Mouse (Mus musculus) stomach, postnatal 0 days (tissue): ENCODE data around the gene Mrpl37. TPM values are rescaled to one million over a fixed set of nuclear protein-coding genes. Genes with fewer than 3 reads are reported as not detected.

Source experiments
- ATAC-seq: fragments of 200-750 bp; cut with Nextera tagmentation; 2 replicates; pipeline ENCODE4 v1.8.0; 2017; ENCODE audit not compliant: low FRiP score, low TSS enrichment
- DNase-seq: peaks from one replicate; pipeline ENCODE4 v3.0.0-alpha.2; 2016; ENCODE audit warnings: low spot score
- H3K27ac ChIP-seq: fragments of 300-500 bp; sonication (generic); replicated peaks from 2 replicates; pipeline ENCODE4 v1.5.1; 2014; ENCODE audit warnings: mild to moderate bottlenecking, control low read depth
- H3K27me3 ChIP-seq: fragments of 300-500 bp; sonication (generic); 2 replicates; pipeline ENCODE4 v1.6.1; 2014; ENCODE audit warnings: low read length; ENCODE audit not compliant: control insufficient read depth, insufficient read depth
- H3K36me3 ChIP-seq: fragments of 300-500 bp; sonication (generic); 2 replicates; pipeline ENCODE4 v1.6.1; 2014; ENCODE audit warnings: low read length, mixed read lengths; ENCODE audit not compliant: control insufficient read depth, insufficient read depth
- H3K4me1 ChIP-seq: fragments of 300-500 bp; sonication (generic); replicated peaks from 2 replicates; pipeline ENCODE4 v1.6.1; 2014; ENCODE audit warnings: antibody characterized with exemption; ENCODE audit not compliant: control insufficient read depth, insufficient read depth
- H3K4me2 ChIP-seq: fragments of 300-500 bp; sonication (generic); replicated peaks from 2 replicates; pipeline ENCODE4 v1.6.1; 2014; ENCODE audit warnings: low read depth, mild to moderate bottlenecking, control low read depth, moderate library complexity
- H3K4me3 ChIP-seq: fragments of 300-500 bp; sonication (generic); 2 replicates; pipeline ENCODE4 v1.5.1; 2014; ENCODE audit warnings: low read depth, low read length, control low read depth
- H3K9ac ChIP-seq: fragments of 300-500 bp; sonication (generic); 2 replicates; pipeline ENCODE4 v1.6.1; 2014; ENCODE audit warnings: mild to moderate bottlenecking, low read length, control low read depth, mixed read lengths
- H3K9me3 ChIP-seq: fragments of 300-500 bp; sonication (generic); 2 replicates; pipeline ENCODE4 v1.6.1; 2016; ENCODE audit warnings: low read length; ENCODE audit not compliant: control insufficient read depth
- CTCF ChIP-seq: IDR thresholded peaks from 2 replicates; pipeline ENCODE4 v1.5.1; 2016; ENCODE audit warnings: antibody characterized with exemption, low read depth, mild to moderate bottlenecking, moderate library complexity
- EP300 ChIP-seq: optimal IDR thresholded peaks from 2 replicates; pipeline ENCODE3; 2016; ENCODE audit warnings: antibody characterized with exemption
- WGBS: fragments of 180-500 bp; shearing (Covaris S2); extraction: QIAGEN DNeasy Blood & Tissue Kit; methylation state at CpG from one replicate; pipeline ENCODE4 v1.1.7; 2014; 5-methylcytosine and 5-hydroxymethylcytosine counted together
- polyA plus RNA-seq: library from polyadenylated mRNA; unstranded; fragments of >200 nt; fragmentation: Nextera tagmentation; extraction: Ambion mirVana; gene quantifications from 2 replicates; pipeline ENCODE4 v1.2.1, GENCODE M21; 2015

Gene Mrpl37
- polyA plus RNA-seq, 1 experiment from 2014 or later, result 52.6 TPM

GRCm38 (mm10) chr4:107078894-107079293 lies 12.2 kb upstream of the Mrpl37 start:
- no peak overlapping the region for H3K4me3 ChIP-seq
- no peak overlapping the region for H3K4me2 ChIP-seq
- TF ChIP-seq CTCF (no peak), EP300 (no peak)
- H3K27me3 ChIP-seq, result no peaks in the 10 kb centered on the region
- no peaks in the 10 kb centered on the region for H3K36me3 ChIP-seq
- no peak overlapping the region for H3K9ac ChIP-seq
- DNase-seq (no peak), ATAC-seq (peak; percentile 80)
- H3K4me1 ChIP-seq, result no peaks in the 10 kb centered on the region
- 62% methylated on average over 4 of the region's 4 CpGs for WGBS
- no peaks in the 10 kb centered on the region for H3K9me3 ChIP-seq
- H3K27ac ChIP-seq, result no peak overlapping the region

- Histone ChIP-seq H3K27me3 (no peaks in the 10 kb centered on the region), H3K36me3 (no peaks in the 10 kb centered on the region), H3K9ac (no peak overlapping the region), H3K4me1 (no peaks in the 10 kb centered on the region), H3K27ac (no peak overlapping the region), H3K9me3 (no peaks in the 10 kb centered on the region), H3K4me2 (no peak overlapping the region), H3K4me3 (no peak overlapping the region)
- DNase-seq, result no peak
- no peak for TF ChIP-seq EP300
- TF ChIP-seq CTCF, result no peak
- 44% methylated on average over 5 of the region's 5 CpGs for WGBS
- ATAC-seq, result no peak; the same call in 1 of the 2 replicates
Observed at GRCm38 (mm10) chr4:107075456-107075855, 8.8 kb upstream of the Mrpl37 start.

- DNase-seq (no peak), ATAC-seq (no peak)
- H3K27me3 ChIP-seq, result no peaks in the 10 kb centered on the region
- no peaks in the 10 kb centered on the region for H3K9me3 ChIP-seq
- H3K4me2 ChIP-seq, result no peak overlapping the region
- no peaks in the 10 kb centered on the region for H3K4me1 ChIP-seq
- TF ChIP-seq CTCF, result no peak
- no peak for TF ChIP-seq EP300
- no peak overlapping the region for H3K4me3 ChIP-seq
- 80% methylated on average over 9 of the region's 9 CpGs for WGBS
- H3K27ac ChIP-seq, result no peak overlapping the region
- no peaks in the 10 kb centered on the region for H3K36me3 ChIP-seq
- no peak overlapping the region for H3K9ac ChIP-seq
Observed at GRCm38 (mm10) chr4:107072343-107072742, 5.7 kb upstream of the Mrpl37 start.

- WGBS, result 3% methylated on average over 33 of the region's 33 CpGs
- peak overlapping the region; percentile 99 for H3K4me2 ChIP-seq
- no peaks in the 10 kb centered on the region; the same call in 1 of the 2 replicates for H3K4me1 ChIP-seq
- TF ChIP-seq CTCF (no peak), EP300 (no peak)
- no peaks in the 10 kb centered on the region for H3K9me3 ChIP-seq
- ATAC-seq, result peak; percentile 47
- peak overlapping the region; percentile 88 for H3K4me3 ChIP-seq
- peak overlapping the region; percentile 66 for H3K9ac ChIP-seq
- H3K36me3 ChIP-seq, result peaks cover 8% of the 10 kb centered on the region
- H3K27me3 ChIP-seq, result no peaks in the 10 kb centered on the region
- peak; percentile 49 for DNase-seq
- peak overlapping the region; percentile 59; the same call in 1 of the 2 replicates for H3K27ac ChIP-seq
Observed at GRCm38 (mm10) chr4:107067151-107067840, 628 bp upstream of the Mrpl37 start.

GRCm38 (mm10) chr4:107064394-107065098 lies 2.1 kb downstream of the Mrpl37 start:
- Histone ChIP-seq H3K4me2 (no peak overlapping the region), H3K4me3 (no peak overlapping the region), H3K27ac (no peak overlapping the region), H3K4me1 (no peaks in the 10 kb centered on the region; the same call in 1 of the 2 replicates), H3K27me3 (no peaks in the 10 kb centered on the region), H3K9ac (no peak overlapping the region), H3K36me3 (peaks cover 14% of the 10 kb centered on the region), H3K9me3 (no peaks in the 10 kb centered on the region)
- DNase-seq, result no peak
- no peak for ATAC-seq
- 87% methylated on average over 5 of the region's 5 CpGs for WGBS
- TF ChIP-seq CTCF, result no peak
- TF ChIP-seq EP300, result no peak

GRCm38 (mm10) chr4:107063214-107063613 lies 3.5 kb downstream of the Mrpl37 start:
- DNase-seq, result no peak
- no peaks in the 10 kb centered on the region; the same call in 1 of the 2 replicates for H3K4me1 ChIP-seq
- ATAC-seq, result no peak
- H3K27me3 ChIP-seq, result no peaks in the 10 kb centered on the region
- H3K4me2 ChIP-seq, result no peak overlapping the region
- no peaks in the 10 kb centered on the region for H3K9me3 ChIP-seq
- no peak overlapping the region for H3K4me3 ChIP-seq
- H3K27ac ChIP-seq, result no peak overlapping the region
- H3K9ac ChIP-seq, result no peak overlapping the region
- WGBS, result 88% methylated on average over 3 of the region's 3 CpGs
- TF ChIP-seq CTCF (no peak), EP300 (no peak)
- peaks cover 19% of the 10 kb centered on the region for H3K36me3 ChIP-seq
